Mouse (Mus musculus) embryonic facial prominence, embryonic 15.5 days (tissue): ENCODE data around the gene Tk2. TPM values are rescaled to one million over a fixed set of nuclear protein-coding genes. Genes with fewer than 3 reads are reported as not detected.
"Not testable (repeated sequence)": the region's sequence is repeated elsewhere in the genome, so short reads cannot be mapped to it uniquely, and the experiment has no call there.

Source experiments
- ATAC-seq: fragments of 200-750 bp; cut with Nextera tagmentation; 2 replicates; pipeline ENCODE4 v1.8.0; 2017; ENCODE audit warnings: low read depth, moderate TSS enrichment; ENCODE audit not compliant: insufficient number of reproducible peaks, low FRiP score, low TSS enrichment
- H3K27ac ChIP-seq: fragments of 300-500 bp; sonication (generic); replicated peaks from 2 replicates; pipeline ENCODE4 v1.5.1; 2015; ENCODE audit warnings: mild to moderate bottlenecking, inconsistent platforms
- H3K27me3 ChIP-seq: fragments of 300-500 bp; sonication (generic); 2 replicates; pipeline ENCODE4 v1.6.1; 2015; ENCODE audit warnings: inconsistent platforms
- H3K36me3 ChIP-seq: fragments of 300-500 bp; sonication (generic); 2 replicates; pipeline ENCODE4 v1.6.1; 2015; ENCODE audit warnings: mild to moderate bottlenecking, inconsistent platforms
- H3K4me1 ChIP-seq: fragments of 300-500 bp; sonication (generic); 2 replicates; pipeline ENCODE4 v1.6.1; 2015; ENCODE audit warnings: inconsistent platforms
- H3K4me2 ChIP-seq: fragments of 300-500 bp; sonication (generic); replicated peaks from 2 replicates; pipeline ENCODE4 v1.6.1; 2015; ENCODE audit warnings: mild to moderate bottlenecking, inconsistent platforms
- H3K4me3 ChIP-seq: fragments of 300-500 bp; sonication (generic); replicated peaks from 2 replicates; pipeline ENCODE4 v1.5.1; 2015; ENCODE audit warnings: mild to moderate bottlenecking, inconsistent platforms
- H3K9ac ChIP-seq: fragments of 300-500 bp; sonication (generic); 2 replicates; pipeline ENCODE4 v1.6.1; 2015; ENCODE audit warnings: inconsistent platforms
- H3K9me3 ChIP-seq: fragments of 300-500 bp; sonication (generic); replicated peaks from 2 replicates; pipeline ENCODE4 v1.6.1; 2016; ENCODE audit warnings: inconsistent platforms
- WGBS: fragments of 180-500 bp; shearing (Covaris S2); methylation state at CpG from one replicate; pipeline ENCODE4 v1.1.7; 2015; 5-methylcytosine and 5-hydroxymethylcytosine counted together
- polyA plus RNA-seq: library from polyadenylated mRNA; unstranded; fragments of >200 nt; fragmentation: Nextera tagmentation; extraction: Ambion mirVana; gene quantifications from 2 replicates; pipeline ENCODE4 v1.2.1, GENCODE M21; 2015

Tk2 gene
- polyA plus RNA-seq: 19.1 and 20.4 TPM in 2 replicates

DNA sequence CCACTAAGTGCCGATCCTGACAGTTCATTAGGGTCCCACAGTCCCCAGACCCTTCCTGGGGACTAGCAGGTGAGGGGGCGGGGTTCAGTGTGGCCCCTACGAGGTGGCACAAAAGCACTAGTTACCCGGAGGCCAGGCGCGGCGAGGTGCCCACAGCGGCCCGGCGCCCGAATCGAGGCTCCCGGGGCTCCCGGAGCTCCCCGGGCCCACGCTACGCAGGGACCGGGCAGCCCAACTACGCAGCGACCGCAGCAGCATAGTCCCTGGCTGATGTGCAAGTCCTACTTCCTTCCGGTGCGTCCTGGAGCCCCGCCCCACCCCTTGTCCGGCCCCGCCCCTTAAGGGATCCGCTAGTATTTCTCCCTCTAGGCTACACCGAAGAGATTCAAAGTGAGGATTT is at the start of gene Tk2:
Gene Tk2, minus strand, starts transcription at position 283 of the 400 bp plus-strand sequence.
- peak; percentile 87 for ATAC-seq
- H3K9ac ChIP-seq: peak within 1 kb of the TSS; percentile 60
- H3K36me3 ChIP-seq: 0 out of 2 replicates have a peak, but pooled peaks cover 5% of the 10 kb centered on the region
- peak within 1 kb of the TSS; percentile 97 for H3K4me3 ChIP-seq
- H3K9me3 ChIP-seq: no peaks in the 10 kb centered on the region
- H3K27ac ChIP-seq: peak within 1 kb of the TSS; percentile 68
- no peaks in the 10 kb centered on the region for H3K27me3 ChIP-seq
- peaks cover 28% of the 10 kb centered on the region for H3K4me1 ChIP-seq
- WGBS: under 1% methylated on average over 28 of the region's 28 CpGs
- peak within 1 kb of the TSS; percentile 78 for H3K4me2 ChIP-seq

DNA sequence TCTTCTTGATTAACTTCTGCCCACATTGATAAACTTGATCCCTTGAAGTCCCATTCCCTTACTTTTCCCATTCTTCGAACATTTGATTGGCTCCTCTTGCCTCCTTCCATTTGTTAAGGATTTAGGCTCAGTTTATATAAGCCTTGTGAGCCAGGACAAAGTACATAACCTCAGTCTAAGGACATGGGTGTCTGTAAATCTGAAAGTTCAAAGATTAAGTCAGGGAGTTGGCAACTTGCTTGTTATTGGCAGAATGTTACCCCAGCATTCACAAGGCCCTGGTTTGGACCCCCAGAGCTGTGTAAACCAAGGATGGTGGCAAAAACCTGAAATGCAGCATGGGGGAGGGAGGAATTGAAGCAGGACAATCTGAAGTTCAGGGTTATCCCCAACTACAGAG is 46.0 kb upstream of the Tk2 start:
- H3K9me3 ChIP-seq: no peaks in the 10 kb centered on the region
- H3K27me3 ChIP-seq: no peaks in the 10 kb centered on the region
- H3K4me1 ChIP-seq: no peaks in the 10 kb centered on the region
- no peaks in the 10 kb centered on the region for H3K36me3 ChIP-seq
- H3K9ac ChIP-seq: no peak overlapping the region
- no peak for ATAC-seq
- H3K4me3 ChIP-seq: no peak overlapping the region
- H3K27ac ChIP-seq: no peak overlapping the region
- H3K4me2 ChIP-seq: no peak overlapping the region
- WGBS: 69% methylated on average over 1 of the region's 1 CpGs

DNA sequence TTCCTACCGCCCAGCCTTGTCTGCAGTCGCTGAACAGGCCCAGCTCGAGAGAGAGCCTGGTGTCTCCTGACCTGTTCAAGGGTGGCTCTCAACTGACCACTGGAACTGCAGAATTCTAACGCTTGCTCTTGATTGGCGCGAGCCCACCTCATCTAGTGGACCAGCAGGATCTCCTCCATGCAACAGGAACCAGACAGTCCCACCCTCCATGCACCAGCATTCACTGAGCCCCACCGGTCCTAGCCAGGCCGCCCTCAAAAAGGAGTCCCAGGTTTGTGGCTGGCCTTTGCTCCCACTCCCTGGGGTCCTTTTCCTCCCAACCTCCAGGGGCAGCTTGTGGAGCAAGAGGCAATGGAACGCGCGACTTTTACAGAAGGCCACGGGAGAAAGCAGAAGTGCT is 44.7 kb upstream of the Tk2 start, which contains the start of gene Cmtm2a:
Gene Cmtm2a, minus strand, starts transcription at position 101 of the 400 bp plus-strand sequence.
- WGBS: 89% methylated on average over 12 of the region's 12 CpGs
- H3K9ac ChIP-seq, H3K27me3 ChIP-seq, ATAC-seq, H3K36me3 ChIP-seq, H3K4me3 ChIP-seq, H3K27ac ChIP-seq, H3K4me2 ChIP-seq, H3K4me1 ChIP-seq, H3K9me3 ChIP-seq: not testable (repeated sequence)

DNA sequence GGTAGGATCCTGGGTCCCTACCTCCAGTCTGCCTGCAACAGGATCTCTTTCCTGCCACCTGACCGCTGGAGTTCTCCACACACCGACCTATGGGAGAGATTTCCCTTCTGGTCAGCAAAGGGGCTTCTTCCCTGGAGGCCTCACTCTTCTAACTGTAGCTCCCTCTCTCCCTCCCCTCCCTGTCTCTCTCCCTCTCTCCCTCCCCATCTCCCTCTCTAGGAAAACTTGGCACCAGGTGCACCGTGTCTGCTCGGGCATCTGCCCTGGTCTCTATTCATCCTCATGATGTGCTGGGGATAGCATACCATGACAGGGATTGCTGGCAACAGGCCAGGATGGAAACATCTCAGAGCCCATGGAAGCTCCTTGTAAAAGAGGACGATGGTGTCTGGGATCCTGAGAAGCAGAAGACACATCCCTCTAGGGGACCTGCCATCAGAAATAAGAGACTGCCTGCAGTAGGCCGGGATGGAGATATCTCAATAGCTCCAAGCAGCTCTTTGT is 20.6 kb upstream of the Tk2 start:
- H3K9ac ChIP-seq: no peak overlapping the region
- WGBS: 89% methylated on average over 6 of the region's 6 CpGs
- no peaks in the 10 kb centered on the region for H3K27me3 ChIP-seq
- ATAC-seq: no peak
- no peak overlapping the region for H3K4me2 ChIP-seq
- no peaks in the 10 kb centered on the region for H3K4me1 ChIP-seq
- no peak overlapping the region for H3K4me3 ChIP-seq
- no peak overlapping the region for H3K27ac ChIP-seq
- H3K36me3 ChIP-seq: peaks cover 6% of the 10 kb centered on the region; the same call in 1 of the 2 replicates
- no peaks in the 10 kb centered on the region for H3K9me3 ChIP-seq

DNA sequence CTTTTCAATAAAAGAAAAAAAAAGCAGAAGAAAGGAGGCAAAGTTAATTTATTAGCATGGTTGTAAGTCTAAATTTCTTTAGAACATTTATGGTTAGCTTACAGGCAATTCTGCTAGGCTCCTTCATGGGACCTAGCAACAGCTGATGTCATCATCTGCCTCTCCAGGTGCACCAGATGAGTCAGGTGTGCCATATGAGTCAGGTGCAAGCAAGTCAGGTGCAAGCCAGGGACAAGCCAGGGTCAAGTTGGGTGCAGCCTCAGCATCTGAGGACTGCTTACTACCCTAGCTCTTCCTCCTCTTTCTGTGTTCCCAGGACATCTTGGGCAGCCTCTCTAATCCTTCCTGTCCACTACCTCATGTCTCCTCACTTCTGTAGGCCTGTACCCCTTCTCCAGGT is 20.0 kb upstream of the Tk2 start:
- H3K36me3 ChIP-seq: peaks cover 12% of the 10 kb centered on the region
- H3K9me3 ChIP-seq: no peaks in the 10 kb centered on the region
- no peaks in the 10 kb centered on the region for H3K27me3 ChIP-seq
- H3K4me3 ChIP-seq: no peak overlapping the region
- no peak overlapping the region for H3K27ac ChIP-seq
- H3K4me1 ChIP-seq: no peaks in the 10 kb centered on the region
- no peak for ATAC-seq
- H3K9ac ChIP-seq: no peak overlapping the region
- no peak overlapping the region for H3K4me2 ChIP-seq

DNA sequence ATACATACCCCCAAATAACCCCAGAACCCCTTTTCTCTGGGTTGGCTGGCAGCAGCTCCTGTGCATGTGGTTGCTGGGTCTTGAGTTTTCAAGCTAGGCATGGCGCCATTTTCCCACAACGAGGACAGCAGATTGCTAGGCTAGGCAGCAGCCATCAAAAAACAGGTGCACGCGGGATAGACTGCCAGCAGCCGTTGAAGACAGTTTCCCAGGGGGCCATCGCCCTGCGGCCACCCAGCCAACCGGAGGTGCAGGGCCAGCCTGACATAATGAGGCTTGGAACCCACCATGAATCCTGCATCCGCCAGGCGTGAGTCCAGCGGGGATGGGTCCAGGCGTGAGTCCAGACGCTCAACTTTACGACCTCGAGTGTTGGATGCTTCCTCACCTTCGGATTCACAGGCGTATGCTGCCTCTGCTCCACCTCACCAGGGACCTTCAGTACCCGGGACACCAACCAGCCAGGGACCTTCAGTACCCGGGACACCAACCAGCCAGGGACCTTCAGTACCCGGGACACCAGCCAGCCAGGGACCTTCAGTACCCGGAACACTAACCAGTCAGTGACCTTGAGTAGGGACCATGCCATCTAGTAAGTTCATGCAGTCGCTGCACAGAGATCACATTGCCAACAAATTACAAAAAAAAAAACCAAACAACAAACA is 16.0 kb upstream of the Tk2 start:
- not testable (repeated sequence) for H3K9me3 ChIP-seq, H3K4me2 ChIP-seq
- 94% methylated on average over 22 of the region's 22 CpGs for whole genome bisulfite sequencing

DNA sequence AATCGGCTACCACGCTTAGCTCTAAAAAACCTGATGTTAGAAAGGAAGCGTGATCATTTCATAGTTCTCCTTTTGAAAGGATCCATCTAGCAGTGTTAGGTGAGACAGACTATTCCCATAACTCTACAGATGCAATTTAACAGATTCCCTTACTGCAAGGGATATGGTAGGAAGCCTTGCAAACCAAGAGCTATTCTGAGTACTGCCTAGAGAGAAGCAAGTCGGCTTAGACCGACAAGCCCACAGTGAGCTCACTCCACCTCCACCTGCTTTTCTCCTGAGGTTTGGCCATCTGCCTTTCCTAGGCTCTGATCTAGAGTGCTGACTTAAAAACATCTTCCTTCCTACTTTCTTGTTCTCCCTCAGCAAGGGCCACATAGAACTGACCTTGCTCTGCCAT is 13.4 kb upstream of the Tk2 start:
- not testable (repeated sequence) for H3K4me2 ChIP-seq, H3K9me3 ChIP-seq, H3K27me3 ChIP-seq, H3K4me1 ChIP-seq, ATAC-seq, H3K27ac ChIP-seq, H3K9ac ChIP-seq, H3K4me3 ChIP-seq
- H3K36me3 ChIP-seq: peaks cover 40% of the 10 kb centered on the region
- WGBS: 96% methylated on average over 5 of the region's 5 CpGs

More for the DNA sequence above, 16.0 kb upstream of the Tk2 start:
- H3K4me3 ChIP-seq, H3K27ac ChIP-seq, H3K9ac ChIP-seq, H3K4me1 ChIP-seq, H3K27me3 ChIP-seq, ATAC-seq: not testable (repeated sequence)
- peaks cover 19% of the 10 kb centered on the region for H3K36me3 ChIP-seq

DNA sequence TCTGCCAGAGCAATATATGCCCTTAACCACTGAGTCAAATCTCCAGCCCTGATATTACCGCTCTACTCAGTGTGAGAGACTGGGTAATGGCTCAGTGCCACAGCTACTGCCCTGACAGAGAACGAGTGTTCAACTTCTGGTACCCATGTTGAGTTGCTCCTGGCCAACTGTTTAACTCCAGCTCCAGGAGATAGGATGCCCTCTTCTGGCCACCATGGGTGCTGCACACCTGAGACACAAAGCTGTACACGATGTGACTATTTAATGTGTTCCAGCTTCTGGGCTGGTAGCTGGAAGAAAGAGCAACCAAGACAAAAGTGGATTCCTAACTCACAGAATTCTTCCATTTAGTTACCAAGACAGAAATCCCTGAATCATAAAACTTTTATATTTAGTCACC is 4.7 kb upstream of the Tk2 start:
- no peak overlapping the region for H3K4me2 ChIP-seq
- no peak overlapping the region for H3K27ac ChIP-seq
- H3K9me3 ChIP-seq: no peaks in the 10 kb centered on the region
- no peak for ATAC-seq
- H3K36me3 ChIP-seq: peaks cover 8% of the 10 kb centered on the region
- H3K4me3 ChIP-seq: no peak overlapping the region
- H3K4me1 ChIP-seq: peaks cover 15% of the 10 kb centered on the region; the same call in 1 of the 2 replicates
- WGBS: 79% methylated on average over 3 of the region's 3 CpGs
- H3K9ac ChIP-seq: no peak overlapping the region
- no peaks in the 10 kb centered on the region for H3K27me3 ChIP-seq

DNA sequence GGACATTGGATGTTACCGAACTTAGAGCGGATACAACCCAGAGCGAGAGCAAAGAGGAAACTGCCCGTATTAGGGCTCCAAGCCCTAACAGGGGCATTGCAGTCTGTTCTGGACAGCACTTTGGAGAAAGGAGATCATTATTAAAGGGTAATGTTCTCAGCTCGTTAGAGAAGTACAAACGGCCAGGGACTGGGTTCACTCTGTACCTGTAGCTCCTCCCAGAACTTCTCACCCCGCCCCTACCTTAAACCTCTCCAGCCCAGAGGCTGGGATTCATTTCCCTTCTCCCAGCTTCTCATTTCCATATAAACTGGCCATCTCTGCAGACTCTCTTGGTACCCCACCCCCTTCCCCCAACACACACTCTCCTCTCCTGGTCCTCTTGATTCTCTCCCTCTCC is 3.1 kb upstream of the Tk2 start:
- peak overlapping the region; percentile 80 for H3K4me2 ChIP-seq
- H3K4me3 ChIP-seq: peak overlapping the region; percentile 77
- H3K27me3 ChIP-seq: no peaks in the 10 kb centered on the region
- peak overlapping the region; percentile 65 for H3K9ac ChIP-seq
- 0% methylated on average over 7 of the region's 7 CpGs for WGBS
- no peaks in the 10 kb centered on the region for H3K36me3 ChIP-seq
- peak overlapping the region; percentile 89 for H3K27ac ChIP-seq
- peaks cover 28% of the 10 kb centered on the region for H3K4me1 ChIP-seq
- no peak for ATAC-seq
- H3K9me3 ChIP-seq: no peaks in the 10 kb centered on the region

DNA sequence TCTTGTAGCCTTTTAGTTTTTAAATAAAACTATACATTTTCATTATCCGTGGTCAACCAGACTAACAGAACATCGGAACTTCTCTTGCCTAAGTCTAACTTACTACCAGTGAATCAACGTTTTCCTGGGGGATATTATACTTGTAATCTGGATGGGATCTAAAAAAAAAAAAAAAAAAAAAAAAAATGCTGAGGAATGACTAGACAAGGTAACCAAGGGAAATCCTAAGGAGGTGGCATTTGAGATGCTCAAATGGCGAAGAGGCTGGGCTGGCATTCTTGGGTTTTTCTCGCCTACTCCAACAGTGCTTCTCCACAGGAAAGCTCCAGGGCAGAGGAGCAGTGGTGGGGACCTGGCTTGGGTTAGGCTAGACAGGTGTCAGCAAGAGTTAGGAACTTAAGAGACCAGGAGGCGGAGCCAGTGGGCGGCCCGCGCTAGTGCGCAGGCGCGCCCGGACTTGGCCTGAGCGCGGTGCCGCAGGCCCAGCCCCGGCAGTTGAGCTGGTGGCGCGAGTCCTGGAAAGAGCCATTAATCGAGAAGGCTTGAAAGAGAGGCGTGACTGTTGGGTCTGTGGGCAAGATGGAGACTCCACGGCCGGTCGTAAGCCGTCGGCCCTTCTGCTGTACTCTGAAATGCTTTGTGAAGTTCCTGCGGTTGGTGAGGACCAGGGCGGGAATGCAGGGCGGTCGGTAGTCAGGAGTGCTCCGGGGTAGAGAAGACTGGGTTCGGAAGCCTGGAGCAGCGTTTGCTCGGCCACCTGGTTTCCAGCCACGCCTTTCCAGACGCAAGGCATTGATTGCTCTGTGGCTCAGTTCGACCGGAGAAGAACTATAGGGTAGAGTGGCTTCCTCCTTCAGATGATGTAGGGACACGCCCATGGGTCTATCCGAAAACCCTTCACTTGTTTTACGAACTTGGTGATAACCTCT is 2.3 kb upstream of the Tk2 start, which contains the start of gene Cklf:
Gene Cklf, plus strand, starts transcription at position 423 of the 929 bp plus-strand sequence.
- peak; percentile 74 for ATAC-seq
- H3K27ac ChIP-seq: peak within 1 kb of the TSS; percentile 89
- peak within 1 kb of the TSS; percentile 77 for H3K4me3 ChIP-seq
- no peaks in the 10 kb centered on the region for H3K27me3 ChIP-seq
- peak within 1 kb of the TSS; percentile 65 for H3K9ac ChIP-seq
- peaks cover 28% of the 10 kb centered on the region for H3K4me1 ChIP-seq
- H3K9me3 ChIP-seq: no peaks in the 10 kb centered on the region
- 4% methylated on average over 41 of the region's 41 CpGs for WGBS
- H3K36me3 ChIP-seq: no peaks in the 10 kb centered on the region
- H3K4me2 ChIP-seq: peak within 1 kb of the TSS; percentile 80

DNA sequence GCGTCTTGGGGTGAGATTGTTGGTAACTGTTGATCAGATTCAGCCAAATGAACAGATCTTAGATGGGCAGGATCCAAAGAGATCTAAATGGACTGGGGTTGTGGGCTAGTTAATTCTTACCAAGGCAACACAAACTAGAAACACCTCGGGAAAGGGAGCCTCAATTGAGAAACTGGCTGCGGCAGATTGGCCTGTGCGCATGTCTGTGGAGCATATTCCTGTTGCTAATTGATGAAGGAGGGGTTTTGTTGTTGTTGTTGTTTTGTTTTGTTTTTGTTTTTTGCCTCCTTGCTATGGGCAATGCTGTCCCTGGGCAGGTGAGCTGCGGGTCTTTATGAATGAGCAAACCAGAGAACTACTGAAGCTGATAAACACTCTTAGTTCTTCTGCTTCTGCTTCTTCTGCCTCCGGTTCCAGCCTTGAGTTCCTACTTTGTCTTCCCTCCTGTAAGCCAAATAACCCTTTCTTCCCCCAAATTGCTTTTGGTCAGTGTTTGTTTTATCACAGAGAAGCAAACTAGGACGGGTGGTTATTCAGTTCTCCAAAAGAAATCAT is 1.2 kb upstream of the Tk2 start:
- Histone ChIP-seq H3K9me3 (no peaks in the 10 kb centered on the region), H3K4me2 (no peak overlapping the region), H3K27ac (no peak overlapping the region), H3K36me3 (no peaks in the 10 kb centered on the region), H3K4me3 (no peak overlapping the region), H3K9ac (no peak overlapping the region), H3K27me3 (no peaks in the 10 kb centered on the region), H3K4me1 (peaks cover 28% of the 10 kb centered on the region)
- WGBS: 84% methylated on average over 7 of the region's 7 CpGs
- no peak for ATAC-seq
